ENCODE assay signal across 9 mouse cellular contexts in the genomic region with DNA sequence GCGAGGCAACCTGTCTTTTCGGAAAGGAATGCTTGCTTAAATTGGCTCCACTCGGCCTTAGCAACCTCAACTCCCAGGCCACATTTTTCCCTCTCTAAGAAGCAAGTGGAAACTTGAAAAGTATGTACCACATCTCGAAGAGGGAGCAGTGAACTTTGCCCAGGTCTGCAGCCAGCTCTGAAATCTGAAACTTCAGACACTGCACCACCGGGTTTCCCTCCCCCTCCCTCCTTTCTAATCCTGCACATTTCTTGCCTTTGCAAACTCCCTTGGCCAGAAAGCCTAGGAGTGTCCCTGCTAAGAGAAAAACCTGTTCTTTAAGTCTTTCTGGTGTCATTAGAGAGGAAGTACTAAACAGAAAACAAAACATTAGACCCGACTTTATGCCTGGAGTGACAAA.
DNase-seq lines count a peak whose midpoint lies in the region; ATAC-seq lines count a peak whose summit lies in the region.
"Had no signal": no experiment of that assay in that cellular context is flagged by ENCODE, and none has a peak within 500 bp of the region (broad histone marks: within the 10 kb centered on the region; RNA-seq: fewer than 3 reads in every experiment).

No protein-coding gene starts in this region.

- peaks cover 22% of the 10 kb centered on the region for H3K27me3 ChIP-seq in heart, embryonic 13.5 days (replicated peaks)
- H3K27me3 ChIP-seq in kidney, embryonic 14.5 days (ENCODE audit: control insufficient read depth, insufficient read depth, low read length), result no peaks in the 10 kb centered on the region

- peak overlapping the region; percentile 2; the same call in 1 of the 2 replicates for H3K9ac ChIP-seq in heart, embryonic 13.5 days
- peak overlapping the region; percentile 23; the same call in 1 of the 2 replicates for H3K9ac ChIP-seq in kidney, embryonic 14.5 days (ENCODE audit: low read depth, low read length)

- no peaks in the 10 kb centered on the region for H3K36me3 ChIP-seq in heart, embryonic 13.5 days
- no peaks in the 10 kb centered on the region for H3K36me3 ChIP-seq in kidney, embryonic 14.5 days (ENCODE audit: control insufficient read depth, insufficient read depth, low read length)
- H3K36me3 ChIP-seq: G1E had no signal

- no peaks in the 10 kb centered on the region for H3K9me3 ChIP-seq in heart, embryonic 13.5 days
- no peaks in the 10 kb centered on the region for H3K9me3 ChIP-seq in kidney, embryonic 14.5 days (ENCODE audit: control insufficient read depth, low read length)

- H3K4me3 ChIP-seq in heart, embryonic 13.5 days, result no peak overlapping the region
- no peak overlapping the region for H3K4me3 ChIP-seq in kidney, embryonic 14.5 days (ENCODE audit: low read length)

- H3K4me2 ChIP-seq in heart, embryonic 13.5 days, result peak overlapping the region; percentile 35
- H3K4me2 ChIP-seq in kidney, embryonic 14.5 days (replicated peaks; ENCODE audit: low read depth, low read length), result peak overlapping the region; percentile 9; the same call in 1 of the 2 replicates

- 9% methylated on average over 6 of the region's 6 CpGs for WGBS in heart, embryonic 13.5 days
- WGBS in kidney, embryonic 14.5 days, result 3% methylated on average over 6 of the region's 6 CpGs

- ATAC-seq in heart, embryonic 13.5 days (ENCODE audit: extremely low read depth, insufficient number of reproducible peaks, low FRiP score, low TSS enrichment), result no peak
- peak; percentile 70; the same call in 1 of the 2 replicates for ATAC-seq in kidney, embryonic 14.5 days (ENCODE audit: low FRiP score, low TSS enrichment)

- H3K4me1 ChIP-seq in heart, embryonic 13.5 days, result peaks cover 13% of the 10 kb centered on the region
- H3K4me1 ChIP-seq in kidney, embryonic 14.5 days (ENCODE audit: control insufficient read depth, insufficient read depth, low read length), result peaks cover 29% of the 10 kb centered on the region

- peak overlapping the region; percentile 18; the same call in 1 of the 2 replicates for H3K27ac ChIP-seq in heart, embryonic 13.5 days (replicated peaks)
- peak overlapping the region; percentile 84 for H3K27ac ChIP-seq in kidney, embryonic 14.5 days (ENCODE audit: low read depth, low read length)

- no peak for DNase-seq in heart, adult 8-10 months (ENCODE audit: low spot score)
- DNase-seq in embryo, embryonic 10.5 days (ENCODE audit: low spot score), result peak; percentile 81
- DNase-seq in lung, postnatal 4 days, result peak; percentile 28 to 50
- no peak for DNase-seq in right cerebral cortex, postnatal 14 days
- DNase-seq in cerebellum, adult 11-12 months, result no peak
- DNase-seq in spleen, adult 18-20 months, result no peak

Comparison
In these comparisons a context has a peak if more than half of its experiments do, and no peak if none do; other contexts are left out.
1. DNase-seq: peak in embryo, embryonic 10.5 days (single experiment) and lung, postnatal 4 days (2 of 2); none in heart, adult 8-10 months (single experiment), right cerebral cortex, postnatal 14 days (single experiment), cerebellum, adult 11-12 months (single experiment) and spleen, adult 18-20 months (0 of 2).